Mouse (Mus musculus) myocyte (in vitro differentiated cells): ENCODE measurements around the gene Nrros.

Experiments used
- CEBPB ChIP-seq: IDR thresholded peaks from 2 replicates; pipeline ENCODE4 v1.6.1; 2011; ENCODE audit warnings: mild to moderate bottlenecking, moderate library complexity; ENCODE audit not compliant: poor library complexity, insufficient read depth, severe bottlenecking
- E2F4 ChIP-seq: IDR thresholded peaks from one replicate; pipeline ENCODE4 v1.6.1; 2011; ENCODE audit warnings: mild to moderate bottlenecking, control low read depth, moderate library complexity; ENCODE audit not compliant: insufficient read depth
- MAX ChIP-seq: IDR thresholded peaks from one replicate; pipeline ENCODE4 v1.6.1; 2011; ENCODE audit warnings: low read depth, mild to moderate bottlenecking, control low read depth
- MYOD1 ChIP-seq, 3 experiments: IDR thresholded peaks; one replicate each; pipeline ENCODE4 v1.6.1; 2011; ENCODE audit warnings: control low read depth in 2 of 3, low read depth in 2 of 3, mild to moderate bottlenecking in 2 of 3, moderate library complexity in 1 of 3; ENCODE audit not compliant: insufficient read length in 2 of 3, control insufficient read depth in 1 of 3
- MYOG ChIP-seq, 3 experiments: IDR thresholded peaks; one replicate each; pipeline ENCODE4 v1.6.1; 2011; ENCODE audit warnings: control low read depth in 2 of 3, low read depth in 2 of 3, mild to moderate bottlenecking in 2 of 3; ENCODE audit not compliant: insufficient read length in 2 of 3, control insufficient read depth in 1 of 3, insufficient read depth in 1 of 3
- POLR2A ChIP-seq: IDR thresholded peaks from one replicate; pipeline ENCODE4 v1.6.1; 2011; ENCODE audit warnings: low read depth, mild to moderate bottlenecking, control low read depth, moderate library complexity; ENCODE audit not compliant: insufficient read length
- POLR2AphosphoS2 ChIP-seq: IDR thresholded peaks from one replicate; pipeline ENCODE4 v1.6.1; 2011; ENCODE audit warnings: low read depth, control low read depth; ENCODE audit not compliant: insufficient read length
- REST ChIP-seq: IDR thresholded peaks from one replicate; pipeline ENCODE4 v1.6.1; 2011; ENCODE audit warnings: mild to moderate bottlenecking, control low read depth, moderate library complexity; ENCODE audit not compliant: insufficient read depth, insufficient read length
- SRF ChIP-seq: IDR thresholded peaks from one replicate; pipeline ENCODE4 v1.6.1; 2011; ENCODE audit warnings: low read depth; ENCODE audit not compliant: control insufficient read depth, insufficient read length
- TCF12 ChIP-seq: IDR thresholded peaks from one replicate; pipeline ENCODE4 v1.6.1; 2011; ENCODE audit warnings: mild to moderate bottlenecking, control low read depth; ENCODE audit not compliant: poor library complexity, insufficient read depth, severe bottlenecking
- USF1 ChIP-seq: IDR thresholded peaks from one replicate; pipeline ENCODE4 v1.6.1; 2011; ENCODE audit warnings: low read depth, mild to moderate bottlenecking, control low read depth, moderate library complexity

DNA sequence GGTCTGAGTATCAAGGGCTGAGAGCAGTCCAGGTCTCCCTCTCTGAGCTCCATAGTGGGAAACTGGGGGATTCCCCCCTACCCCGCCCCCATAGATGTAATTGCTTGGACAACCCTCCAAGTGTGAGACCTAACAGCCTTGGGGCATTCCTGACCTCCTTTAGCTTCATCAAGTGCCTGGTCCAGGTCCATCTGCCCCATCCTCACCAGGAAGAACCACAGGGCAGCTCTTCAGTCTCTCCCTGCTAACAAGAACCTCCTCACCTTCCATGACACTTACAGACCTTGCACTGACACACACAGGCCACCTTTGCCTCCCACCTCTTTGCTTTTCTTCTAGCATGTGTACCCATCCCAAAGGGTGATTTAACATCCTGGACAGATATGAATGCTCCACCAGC lies 11.4 kb downstream of the Nrros start:
- TF ChIP-seq MAX (no peak), POLR2A (no peak), TCF12 (no peak), MYOG (IDR thresholded peaks at IDR 0.05; ENCODE audit: control insufficient read depth in 1 of 3, insufficient read depth in 1 of 3, insufficient read length in 2 of 3, low read depth in 2 of 3) (no peak), USF1 (no peak), POLR2AphosphoS2 (no peak), E2F4 (no peak), MYOD1 (IDR thresholded peaks at IDR 0.05; ENCODE audit: control insufficient read depth in 1 of 3, insufficient read length in 2 of 3, low read depth in 2 of 3) (no peak), CEBPB (no peak), REST (no peak), SRF (no peak)
